Mouse (Mus musculus) testis, postnatal 10 days (tissue): Measurements from ENCODE around the gene Acbd6.
A peak's percentile ranks its signal among the peaks of the same experiment; 100 is the strongest.

ENCODE experiments used
- DNase-seq: peaks from one replicate; pipeline ENCODE4 v3.0.0; 2021; ENCODE audit warnings: low spot score

The Acbd6 gene

GRCm38 (mm10) chr1:155560678-155561077 is 2.8 kb downstream of the Acbd6 start:
- DNase-seq = no peak

- no peak for DNase-seq
Observed at GRCm38 (mm10) chr1:155562206-155562605, 4.3 kb downstream of the Acbd6 start.

- peak; percentile 53 for DNase-seq
Observed at GRCm38 (mm10) chr1:155564741-155565140, 6.8 kb downstream of the Acbd6 start.

GRCm38 (mm10) chr1:155568133-155568532 is 10.2 kb downstream of the Acbd6 start:
- DNase-seq = no peak

GRCm38 (mm10) chr1:155569340-155569739 is 11.4 kb downstream of the Acbd6 start:
- DNase-seq = no peak

GRCm38 (mm10) chr1:155574966-155575673 is 17.2 kb downstream of the Acbd6 start:
- peak; percentile 85 for DNase-seq

GRCm38 (mm10) chr1:155576432-155576831 is 18.5 kb downstream of the Acbd6 start:
- no peak for DNase-seq

- no peak for DNase-seq
Observed at GRCm38 (mm10) chr1:155577316-155577715, 19.4 kb downstream of the Acbd6 start.

- DNase-seq = no peak
Observed at GRCm38 (mm10) chr1:155587961-155588360, 30.0 kb downstream of the Acbd6 start.

- DNase-seq = no peak
Observed at GRCm38 (mm10) chr1:155594141-155594540, 36.2 kb downstream of the Acbd6 start.

- DNase-seq = no peak
Observed at GRCm38 (mm10) chr1:155596576-155596975, 38.7 kb downstream of the Acbd6 start.

GRCm38 (mm10) chr1:155604706-155605105 is 46.8 kb downstream of the Acbd6 start:
- DNase-seq = no peak

GRCm38 (mm10) chr1:155605391-155606155 is 47.7 kb downstream of the Acbd6 start:
- DNase-seq = no peak

- DNase-seq = no peak
Observed at GRCm38 (mm10) chr1:155606156-155606531, 48.2 kb downstream of the Acbd6 start.

- no peak for DNase-seq
Observed at GRCm38 (mm10) chr1:155608524-155608923, 50.6 kb downstream of the Acbd6 start.

- no peak for DNase-seq
Observed at GRCm38 (mm10) chr1:155614426-155614825, 56.5 kb downstream of the Acbd6 start.

GRCm38 (mm10) chr1:155621075-155621474 is 63.2 kb downstream of the Acbd6 start:
- DNase-seq = no peak

GRCm38 (mm10) chr1:155623192-155623591 is 65.3 kb downstream of the Acbd6 start:
- no peak for DNase-seq

GRCm38 (mm10) chr1:155627746-155628145 is 69.8 kb downstream of the Acbd6 start:
- no peak for DNase-seq

- no peak for DNase-seq
Observed at GRCm38 (mm10) chr1:155636648-155637047, 78.7 kb downstream of the Acbd6 start.

GRCm38 (mm10) chr1:155645816-155646215 is 87.9 kb downstream of the Acbd6 start:
- no peak for DNase-seq

GRCm38 (mm10) chr1:155646345-155647307 is 88.7 kb downstream of the Acbd6 start:
- DNase-seq = no peak
